Mouse (Mus musculus): ENCODE data around the gene Hoxd1.

GRCm38 (mm10) chr2:74808431-74808830, 45.7 kb downstream of the Hoxd1 start:
- no peak for TF ChIP-seq CTCF (IDR thresholded peaks at IDR 0.05; ENCODE audit: borderline replicate concordance, control insufficient read depth, extremely low read depth, insufficient read depth, low read length, poor library complexity)
- no peak for TF ChIP-seq POLR2A (IDR thresholded peaks at IDR 0.05; ENCODE audit: control insufficient read depth, extremely low read depth, insufficient read depth, low read length, poor library complexity)

Measured in thymus, adult 2 months (tissue).